Mouse (Mus musculus): ENCODE results near the gene Iars2. TPM values are rescaled to one million over a fixed set of nuclear protein-coding genes. Genes with fewer than 3 reads are reported as not detected.

Iars2 gene
- polyA plus RNA-seq, 2 experiments = 26.7 to 29.0 TPM

GRCm38 (mm10) chr1:185314546-185314945 is 14.7 kb downstream of the Iars2 start:
- H3K27ac ChIP-seq (replicated peaks; ENCODE audit: low read depth, low read length) = no peak overlapping the region
- H3K27me3 ChIP-seq (ENCODE audit: control insufficient read depth, insufficient read depth, low read length) = no peaks in the 10 kb centered on the region
- DNase-seq (ENCODE audit: low spot score) (no peak), ATAC-seq (ENCODE audit: low FRiP score, low read depth) (no peak)
- WGBS = 95% methylated on average over 4 of the region's 4 CpGs
- H3K4me1 ChIP-seq (ENCODE audit: control insufficient read depth, insufficient read depth, low read length) = no peaks in the 10 kb centered on the region
- TF ChIP-seq POLR2A (IDR thresholded peaks at IDR 0.05; ENCODE audit: borderline replicate concordance, extremely low read depth, insufficient read depth, insufficient read length) = no peak
- no peaks in the 10 kb centered on the region for H3K9me3 ChIP-seq (ENCODE audit: control insufficient read depth, low read length)
- H3K4me3 ChIP-seq (replicated peaks; ENCODE audit: low read length) = no peak overlapping the region
- H3K36me3 ChIP-seq (ENCODE audit: control insufficient read depth, insufficient read depth, low read length) = peaks cover 60% of the 10 kb centered on the region
- no peak overlapping the region for H3K9ac ChIP-seq (ENCODE audit: low read depth, low read length, severe bottlenecking)
- no peak overlapping the region for H3K4me2 ChIP-seq (replicated peaks; ENCODE audit: low read depth, low read length, severe bottlenecking)

GRCm38 (mm10) chr1:185311949-185312348 is 17.2 kb downstream of the Iars2 start:
- Histone ChIP-seq H3K4me2 (replicated peaks; ENCODE audit: low read depth, low read length, severe bottlenecking) (no peak overlapping the region), H3K27me3 (ENCODE audit: control insufficient read depth, insufficient read depth, low read length) (no peaks in the 10 kb centered on the region), H3K9ac (ENCODE audit: low read depth, low read length, severe bottlenecking) (no peak overlapping the region), H3K27ac (replicated peaks; ENCODE audit: low read depth, low read length) (no peak overlapping the region), H3K4me1 (ENCODE audit: control insufficient read depth, insufficient read depth, low read length) (no peaks in the 10 kb centered on the region), H3K9me3 (ENCODE audit: control insufficient read depth, low read length) (peaks cover under 1% of the 10 kb centered on the region; the same call in 1 of the 2 replicates), H3K4me3 (replicated peaks; ENCODE audit: low read length) (no peak overlapping the region), H3K36me3 (ENCODE audit: control insufficient read depth, insufficient read depth, low read length) (peaks cover 61% of the 10 kb centered on the region)
- DNase-seq (ENCODE audit: low spot score) (no peak), ATAC-seq (ENCODE audit: low FRiP score, low read depth) (no peak)
- no peak for TF ChIP-seq POLR2A (IDR thresholded peaks at IDR 0.05; ENCODE audit: borderline replicate concordance, extremely low read depth, insufficient read depth, insufficient read length)
- 91% methylated on average over 9 of the region's 9 CpGs for WGBS

GRCm38 (mm10) chr1:185308908-185309307 is 20.3 kb downstream of the Iars2 start:
- Histone ChIP-seq H3K4me1 (ENCODE audit: control insufficient read depth, insufficient read depth, low read length) (no peaks in the 10 kb centered on the region), H3K27me3 (ENCODE audit: control insufficient read depth, insufficient read depth, low read length) (no peaks in the 10 kb centered on the region), H3K36me3 (ENCODE audit: control insufficient read depth, insufficient read depth, low read length) (peaks cover 49% of the 10 kb centered on the region), H3K4me2 (replicated peaks; ENCODE audit: low read depth, low read length, severe bottlenecking) (no peak overlapping the region), H3K9ac (ENCODE audit: low read depth, low read length, severe bottlenecking) (no peak overlapping the region), H3K27ac (replicated peaks; ENCODE audit: low read depth, low read length) (no peak overlapping the region), H3K9me3 (ENCODE audit: control insufficient read depth, low read length) (peaks cover 6% of the 10 kb centered on the region; the same call in 1 of the 2 replicates), H3K4me3 (replicated peaks; ENCODE audit: low read length) (no peak overlapping the region)
- no peak for DNase-seq (ENCODE audit: low spot score)
- 82% methylated on average over 4 of the region's 4 CpGs for WGBS
- TF ChIP-seq POLR2A (IDR thresholded peaks at IDR 0.05; ENCODE audit: borderline replicate concordance, extremely low read depth, insufficient read depth, insufficient read length) = no peak
- ATAC-seq (ENCODE audit: low FRiP score, low read depth) = no peak

GRCm38 (mm10) chr1:185308334-185308733 is 20.9 kb downstream of the Iars2 start:
- no peak for TF ChIP-seq POLR2A (IDR thresholded peaks at IDR 0.05; ENCODE audit: borderline replicate concordance, extremely low read depth, insufficient read depth, insufficient read length)
- H3K9ac ChIP-seq (ENCODE audit: low read depth, low read length, severe bottlenecking) = no peak overlapping the region
- H3K36me3 ChIP-seq (ENCODE audit: control insufficient read depth, insufficient read depth, low read length) = peaks cover 43% of the 10 kb centered on the region
- H3K4me3 ChIP-seq (replicated peaks; ENCODE audit: low read length) = no peak overlapping the region
- no peak overlapping the region for H3K4me2 ChIP-seq (replicated peaks; ENCODE audit: low read depth, low read length, severe bottlenecking)
- 92% methylated on average over 2 of the region's 2 CpGs for WGBS
- no peak for DNase-seq (ENCODE audit: low spot score)
- no peak for ATAC-seq (ENCODE audit: low FRiP score, low read depth)
- H3K27me3 ChIP-seq (ENCODE audit: control insufficient read depth, insufficient read depth, low read length) = no peaks in the 10 kb centered on the region
- H3K4me1 ChIP-seq (ENCODE audit: control insufficient read depth, insufficient read depth, low read length) = no peaks in the 10 kb centered on the region
- peaks cover 6% of the 10 kb centered on the region; the same call in 1 of the 2 replicates for H3K9me3 ChIP-seq (ENCODE audit: control insufficient read depth, low read length)
- H3K27ac ChIP-seq (replicated peaks; ENCODE audit: low read depth, low read length) = no peak overlapping the region

DNA sequence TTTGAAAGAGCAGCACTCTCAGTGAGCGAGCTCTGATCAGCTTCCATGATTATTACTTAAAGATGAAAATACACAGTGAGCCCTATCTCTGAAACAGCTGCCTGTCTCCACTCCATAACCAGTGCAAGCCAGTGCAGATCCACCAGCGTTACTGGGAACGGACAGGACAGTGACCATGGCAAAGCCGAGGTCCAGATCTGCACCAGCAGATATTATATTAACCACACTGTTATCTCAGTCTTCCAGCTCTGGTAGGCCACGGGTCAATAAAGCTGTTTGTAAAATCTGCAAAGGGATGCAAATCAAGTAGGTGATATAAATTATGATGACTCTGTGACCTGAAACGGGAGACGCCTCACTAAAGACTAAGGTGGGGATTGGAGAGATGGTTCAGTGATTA is 21.6 kb downstream of the Iars2 start:
- TF ChIP-seq POLR2A (IDR thresholded peaks at IDR 0.05; ENCODE audit: borderline replicate concordance, extremely low read depth, insufficient read depth, insufficient read length) = no peak
- Histone ChIP-seq H3K27me3 (ENCODE audit: control insufficient read depth, insufficient read depth, low read length) (no peaks in the 10 kb centered on the region), H3K27ac (replicated peaks; ENCODE audit: low read depth, low read length) (no peak overlapping the region), H3K4me3 (replicated peaks; ENCODE audit: low read length) (no peak overlapping the region), H3K4me2 (replicated peaks; ENCODE audit: low read depth, low read length, severe bottlenecking) (no peak overlapping the region), H3K4me1 (ENCODE audit: control insufficient read depth, insufficient read depth, low read length) (no peaks in the 10 kb centered on the region), H3K9me3 (ENCODE audit: control insufficient read depth, low read length) (peaks cover 6% of the 10 kb centered on the region; the same call in 1 of the 2 replicates), H3K36me3 (ENCODE audit: control insufficient read depth, insufficient read depth, low read length) (peaks cover 43% of the 10 kb centered on the region), H3K9ac (ENCODE audit: low read depth, low read length, severe bottlenecking) (no peak overlapping the region)
- WGBS = 95% methylated on average over 7 of the region's 7 CpGs
- DNase-seq (ENCODE audit: low spot score) (no peak), ATAC-seq (ENCODE audit: low FRiP score, low read depth) (no peak)

DNA sequence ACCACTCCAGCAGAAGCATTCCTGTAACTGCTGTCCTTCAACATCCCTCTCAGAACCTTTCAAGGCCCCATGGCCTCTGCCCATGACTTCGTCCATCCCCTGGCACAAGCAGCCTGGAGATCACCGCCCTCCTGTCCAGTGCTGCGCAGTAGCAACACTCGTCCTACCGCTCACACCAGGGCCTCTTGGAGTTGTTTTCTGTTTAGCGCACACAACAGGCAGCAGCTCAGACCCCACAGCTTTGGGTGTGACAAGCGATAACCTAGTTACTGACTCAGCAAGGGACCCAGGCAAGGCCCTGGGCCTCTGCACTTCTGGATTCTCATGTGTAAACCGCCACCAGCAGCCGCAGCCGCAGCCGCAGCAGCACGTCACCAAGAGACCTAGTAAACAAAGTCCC is 22.4 kb downstream of the Iars2 start:
- H3K27ac ChIP-seq (replicated peaks; ENCODE audit: low read depth, low read length) = no peak overlapping the region
- peaks cover 45% of the 10 kb centered on the region for H3K36me3 ChIP-seq (ENCODE audit: control insufficient read depth, insufficient read depth, low read length)
- H3K9me3 ChIP-seq (ENCODE audit: control insufficient read depth, low read length) = peaks cover 6% of the 10 kb centered on the region; the same call in 1 of the 2 replicates
- no peak overlapping the region for H3K4me2 ChIP-seq (replicated peaks; ENCODE audit: low read depth, low read length, severe bottlenecking)
- no peaks in the 10 kb centered on the region for H3K4me1 ChIP-seq (ENCODE audit: control insufficient read depth, insufficient read depth, low read length)
- ATAC-seq (ENCODE audit: low FRiP score, low read depth) (no peak), DNase-seq (ENCODE audit: low spot score) (no peak)
- TF ChIP-seq POLR2A (IDR thresholded peaks at IDR 0.05; ENCODE audit: borderline replicate concordance, extremely low read depth, insufficient read depth, insufficient read length) = no peak
- 98% methylated on average over 12 of the region's 12 CpGs for WGBS
- H3K9ac ChIP-seq (ENCODE audit: low read depth, low read length, severe bottlenecking) = no peak overlapping the region
- no peaks in the 10 kb centered on the region for H3K27me3 ChIP-seq (ENCODE audit: control insufficient read depth, insufficient read depth, low read length)
- no peak overlapping the region for H3K4me3 ChIP-seq (replicated peaks; ENCODE audit: low read length)

Data from limb, embryonic 14.5 days (tissue).